In the genomic region with DNA sequence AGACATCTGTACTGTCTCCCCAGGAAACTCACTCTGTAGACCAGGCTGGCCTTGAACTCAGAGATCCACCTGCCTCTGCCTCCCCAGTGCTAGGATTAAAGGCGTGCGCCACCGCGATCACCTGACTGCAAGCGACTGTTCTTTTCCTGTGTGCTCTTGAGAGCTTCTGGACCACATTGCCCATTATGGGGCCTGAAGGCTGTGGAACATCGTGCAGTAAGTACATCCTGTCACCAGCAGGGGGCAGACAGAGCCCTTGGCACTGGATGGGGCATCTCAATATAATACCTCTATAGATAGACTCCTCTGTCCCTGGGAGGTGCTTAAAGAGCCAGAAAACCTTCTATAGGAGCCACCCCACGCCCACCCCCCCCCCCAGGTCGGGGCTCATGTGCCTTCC, we compare ENCODE assay signal across 9 mouse cellular contexts. TPM values are rescaled to one million over a fixed set of nuclear protein-coding genes. Genes with fewer than 3 reads are reported as not detected.
A peak's percentile ranks its signal among the peaks of the same experiment; 100 is the strongest.
DNase-seq lines count a peak whose midpoint lies in the region; ATAC-seq and TF ChIP-seq lines count a peak whose summit lies in the region.
"Had no signal": no experiment of that assay in that cellular context is flagged by ENCODE, and none has a peak within 500 bp of the region (broad histone marks: within the 10 kb centered on the region; RNA-seq: fewer than 3 reads in every experiment).

No protein-coding gene starts in this region.

- H3K27ac ChIP-seq in kidney, postnatal 0 days = no peak overlapping the region
- H3K27ac ChIP-seq in liver, embryonic 11.5 days (ENCODE audit: low read depth, low read length) = no peak overlapping the region
- no peak overlapping the region for H3K27ac ChIP-seq in neural tube, embryonic 14.5 days (ENCODE audit: low read depth, low read length)

- H3K36me3 ChIP-seq in kidney, postnatal 0 days (ENCODE audit: insufficient read depth, low read length) = no peaks in the 10 kb centered on the region
- H3K36me3 ChIP-seq in liver, embryonic 11.5 days (ENCODE audit: control insufficient read depth, insufficient read depth, low read length) = no peaks in the 10 kb centered on the region
- no peaks in the 10 kb centered on the region for H3K36me3 ChIP-seq in neural tube, embryonic 14.5 days (ENCODE audit: control insufficient read depth, insufficient read depth, low read length)

- TF ChIP-seq CTCF in kidney, postnatal 0 days (IDR thresholded peaks at IDR 0.05; ENCODE audit: low read depth) = peak; percentile 86

- no peak overlapping the region for H3K9ac ChIP-seq in kidney, postnatal 0 days (ENCODE audit: low read depth, low read length)
- no peak overlapping the region for H3K9ac ChIP-seq in liver, embryonic 11.5 days (ENCODE audit: low read depth, low read length)
- H3K9ac ChIP-seq in neural tube, embryonic 14.5 days (replicated peaks; ENCODE audit: low read depth, low read length) = no peak overlapping the region

- H3K9me3 ChIP-seq in kidney, postnatal 0 days (replicated peaks; ENCODE audit: low read length) = no peaks in the 10 kb centered on the region
- no peaks in the 10 kb centered on the region for H3K9me3 ChIP-seq in liver, embryonic 11.5 days (ENCODE audit: control insufficient read depth, low read length)
- H3K9me3 ChIP-seq in neural tube, embryonic 14.5 days (ENCODE audit: control insufficient read depth, low read length) = no peaks in the 10 kb centered on the region

- WGBS in kidney, postnatal 0 days = 28% methylated on average over 8 of the region's 8 CpGs
- WGBS in liver, embryonic 11.5 days = 17% methylated on average over 8 of the region's 8 CpGs
- WGBS in neural tube, embryonic 14.5 days = 35% methylated on average over 8 of the region's 8 CpGs

- H3K4me3 ChIP-seq in kidney, postnatal 0 days (replicated peaks; ENCODE audit: low read depth, low read length) = no peak overlapping the region
- no peak overlapping the region for H3K4me3 ChIP-seq in liver, embryonic 11.5 days (ENCODE audit: low read depth, low read length)
- H3K4me3 ChIP-seq in neural tube, embryonic 14.5 days (ENCODE audit: low read depth, low read length) = no peak overlapping the region
- H3K4me3 ChIP-seq: erythroblast, embryonic 14.5 days had no signal

- H3K27me3 ChIP-seq in kidney, postnatal 0 days (ENCODE audit: insufficient read depth, low read length) = no peaks in the 10 kb centered on the region
- no peaks in the 10 kb centered on the region; the same call in 1 of the 2 replicates for H3K27me3 ChIP-seq in liver, embryonic 11.5 days (replicated peaks; ENCODE audit: control insufficient read depth, insufficient read depth, low read length)
- H3K27me3 ChIP-seq in neural tube, embryonic 14.5 days (ENCODE audit: control insufficient read depth, insufficient read depth, low read length) = no peaks in the 10 kb centered on the region

- H3K4me1 ChIP-seq in kidney, postnatal 0 days (replicated peaks; ENCODE audit: insufficient read depth, low read length) = no peaks in the 10 kb centered on the region
- 0 out of 2 replicates have a peak, but pooled peaks cover 2% of the 10 kb centered on the region for H3K4me1 ChIP-seq in liver, embryonic 11.5 days (replicated peaks; ENCODE audit: control insufficient read depth, insufficient read depth, low read length)
- 0 out of 2 replicates have a peak, but pooled peaks cover 3% of the 10 kb centered on the region for H3K4me1 ChIP-seq in neural tube, embryonic 14.5 days (ENCODE audit: control insufficient read depth, insufficient read depth, low read length)

- no peak for ATAC-seq in kidney, postnatal 0 days (replicated peaks; ENCODE audit: low FRiP score, low read depth)
- ATAC-seq in liver, embryonic 11.5 days (replicated peaks; ENCODE audit: low FRiP score) = 0 out of 2 replicates have a peak, but pooled peaks have one; percentile 48
- peak; percentile 56; the same call in 1 of the 2 replicates for ATAC-seq in neural tube, embryonic 14.5 days (ENCODE audit: low read depth)

- no peak overlapping the region for H3K4me2 ChIP-seq in kidney, postnatal 0 days (ENCODE audit: low read length)
- no peak overlapping the region for H3K4me2 ChIP-seq in liver, embryonic 11.5 days
- H3K4me2 ChIP-seq in neural tube, embryonic 14.5 days (ENCODE audit: low read depth, low read length) = no peak overlapping the region

- peak; percentile 86 to 88 for DNase-seq in B cell, adult 2 months
- DNase-seq in adrenal gland, adult 8-10 months = peak; percentile 57
- peak; percentile 62 for DNase-seq in embryo, embryonic 11.5 days (ENCODE audit: low read depth, low spot score)
- peak; percentile 71 to 85 for DNase-seq in heart, adult 18-20 months
- DNase-seq in kidney, postnatal 0 days (ENCODE audit: low spot score) = peak; percentile 85
- peak; percentile 59 for DNase-seq in liver, embryonic 11.5 days (ENCODE audit: low spot score)
- peak; percentile 38 for DNase-seq in testis, postnatal 14 days (ENCODE audit: low spot score)

RNA-seq across cellular contexts. Expression of a gene that starts 12.8 kb away (rescaled TPM):
- total RNA-seq in adrenal gland, adult 8-10 months (2022) = 1 to 10 TPM in 3 of 4 experiments, under 1 TPM in 1; 0.55 to 1.2 (median 1.2) TPM
- total RNA-seq in heart, adult 18-20 months (2021) = not detected
- polyA plus RNA-seq in kidney, postnatal 0 days (2015; fragmentation: Nextera tagmentation; extraction: Ambion mirVana) = 0.37 and 0.69 TPM in 2 replicates
- polyA plus RNA-seq in liver, embryonic 11.5 days (2014; fragmentation: Nextera tagmentation; extraction: Ambion mirVana) = 0.97 and 1.5 TPM in 2 replicates
- 1.4 and 2.2 TPM in 2 replicates for polyA plus RNA-seq in neural tube, embryonic 14.5 days (2014; fragmentation: Nextera tagmentation; extraction: Ambion mirVana)
- polyA plus RNA-seq: erythroblast, embryonic 14.5 days had no signal

RNA-seq across cellular contexts. Expression of a gene that starts 59.7 kb away (rescaled TPM):
- total RNA-seq in adrenal gland, adult 8-10 months (2022) = 10 to 100 TPM; 38.4 to 44.5 (median 41.2) TPM
- total RNA-seq in heart, adult 18-20 months (2021) = 10 to 100 TPM; 32.3 to 35.1 TPM
- polyA plus RNA-seq in kidney, postnatal 0 days (2015; fragmentation: Nextera tagmentation; extraction: Ambion mirVana) = 21.4 and 23.4 TPM in 2 replicates
- polyA plus RNA-seq in liver, embryonic 11.5 days (2014; fragmentation: Nextera tagmentation; extraction: Ambion mirVana) = 16.6 and 18.8 TPM in 2 replicates
- 16.2 and 16.3 TPM in 2 replicates for polyA plus RNA-seq in neural tube, embryonic 14.5 days (2014; fragmentation: Nextera tagmentation; extraction: Ambion mirVana)
